In genomic region chr10:106468956-106469721, GRCm38 (mm10) we compare ENCODE assay signal across 8 mouse cellular contexts. TPM values are rescaled to one million over a fixed set of nuclear protein-coding genes. Genes with fewer than 3 reads are reported as not detected.
DNase-seq lines count a peak whose midpoint lies in the region; ATAC-seq and TF ChIP-seq lines count a peak whose summit lies in the region.

No protein-coding gene starts in this region.

- peak overlapping the region; percentile 53 for H3K4me3 ChIP-seq in lung, embryonic 16.5 days (ENCODE audit: low read length)
- H3K4me3 ChIP-seq in forebrain, postnatal 0 days (ENCODE audit: low read depth, low read length) = peak overlapping the region; percentile 60
- peak overlapping the region; percentile 54 for H3K4me3 ChIP-seq in hindbrain, embryonic 14.5 days (replicated peaks; ENCODE audit: low read length)
- peak overlapping the region; percentile 66 for H3K4me3 ChIP-seq in midbrain, embryonic 10.5 days

- H3K4me2 ChIP-seq in lung, embryonic 16.5 days (ENCODE audit: low read depth, low read length) = peak overlapping the region; percentile 73
- peak overlapping the region; percentile 47 for H3K4me2 ChIP-seq in forebrain, postnatal 0 days (ENCODE audit: low read depth)
- H3K4me2 ChIP-seq in hindbrain, embryonic 14.5 days (replicated peaks) = peak overlapping the region; percentile 85

- H3K9me3 ChIP-seq in lung, embryonic 16.5 days (ENCODE audit: control insufficient read depth, low read length) = no peaks in the 10 kb centered on the region
- no peaks in the 10 kb centered on the region for H3K9me3 ChIP-seq in forebrain, postnatal 0 days (ENCODE audit: low read length)
- no peaks in the 10 kb centered on the region for H3K9me3 ChIP-seq in hindbrain, embryonic 14.5 days (ENCODE audit: control insufficient read depth, low read length)
- H3K9me3 ChIP-seq in midbrain, embryonic 10.5 days (replicated peaks) = no peaks in the 10 kb centered on the region

- H3K36me3 ChIP-seq in lung, embryonic 16.5 days (ENCODE audit: control insufficient read depth, insufficient read depth, low read length) = no peaks in the 10 kb centered on the region
- H3K36me3 ChIP-seq in forebrain, postnatal 0 days (ENCODE audit: insufficient read depth) = no peaks in the 10 kb centered on the region
- no peaks in the 10 kb centered on the region for H3K36me3 ChIP-seq in hindbrain, embryonic 14.5 days (replicated peaks; ENCODE audit: control insufficient read depth, insufficient read depth)
- no peaks in the 10 kb centered on the region for H3K36me3 ChIP-seq in midbrain, embryonic 10.5 days

- H3K27ac ChIP-seq in lung, embryonic 16.5 days (ENCODE audit: low read length) = no peak overlapping the region
- H3K27ac ChIP-seq in forebrain, postnatal 0 days (ENCODE audit: low read depth, low read length) = peak overlapping the region; percentile 89
- peak overlapping the region; percentile 91 for H3K27ac ChIP-seq in hindbrain, embryonic 14.5 days
- peak overlapping the region; percentile 70 for H3K27ac ChIP-seq in midbrain, embryonic 10.5 days (replicated peaks)

- DNase-seq in lung, adult 18-20 months = no peak
- DNase-seq in forebrain, postnatal 0 days = peak; percentile 92
- DNase-seq in hindbrain, embryonic 14.5 days (ENCODE audit: low spot score) = peak; percentile 72
- peak; percentile 73 to 79 for DNase-seq in layer of hippocampus, postnatal 14 days (ENCODE audit: low spot score in 2 of 2)
- DNase-seq in midbrain, embryonic 10.5 days (ENCODE audit: low spot score) = peak; percentile 38

- peak; percentile 38; the same call in 1 of the 2 replicates for ATAC-seq in lung, embryonic 16.5 days (ENCODE audit: low read depth)
- peak; percentile 92 for ATAC-seq in forebrain, postnatal 0 days
- ATAC-seq in hindbrain, embryonic 14.5 days (ENCODE audit: low FRiP score) = peak; percentile 94
- no peak for ATAC-seq in erythroid progenitor cell, adult 5-6 weeks (replicated peaks; ENCODE audit: low FRiP score, poor library complexity, severe bottlenecking)
- no peak for ATAC-seq in erythroblast, adult 5-6 weeks (replicated peaks; ENCODE audit: low FRiP score, poor library complexity, severe bottlenecking)

- TF ChIP-seq CTCF in forebrain, postnatal 0 days (IDR thresholded peaks at IDR 0.05; ENCODE audit: low read depth) = no peak

- 4% methylated on average over 19 of the region's 19 CpGs for WGBS in lung, embryonic 16.5 days
- WGBS in forebrain, postnatal 0 days = 2% methylated on average over 19 of the region's 19 CpGs
- 3% methylated on average over 17 of the region's 19 CpGs for WGBS in hindbrain, embryonic 14.5 days
- WGBS in midbrain, embryonic 10.5 days = 3% methylated on average over 19 of the region's 19 CpGs

- peaks cover 5% of the 10 kb centered on the region; the same call in 1 of the 2 replicates for H3K27me3 ChIP-seq in lung, embryonic 16.5 days (ENCODE audit: control insufficient read depth, insufficient read depth, low read depth, low read length)
- no peaks in the 10 kb centered on the region for H3K27me3 ChIP-seq in forebrain, postnatal 0 days (ENCODE audit: insufficient read depth, low read length)
- no peaks in the 10 kb centered on the region for H3K27me3 ChIP-seq in hindbrain, embryonic 14.5 days (ENCODE audit: control insufficient read depth, insufficient read depth, low read length)
- H3K27me3 ChIP-seq in midbrain, embryonic 10.5 days (ENCODE audit: low read depth, poor library complexity, severe bottlenecking) = peaks cover 40% of the 10 kb centered on the region

- H3K9ac ChIP-seq in lung, embryonic 16.5 days (ENCODE audit: low read length) = no peak overlapping the region
- peak overlapping the region; percentile 67 for H3K9ac ChIP-seq in forebrain, postnatal 0 days
- H3K9ac ChIP-seq in hindbrain, embryonic 14.5 days = peak overlapping the region; percentile 78

- peaks cover 10% of the 10 kb centered on the region; the same call in 1 of the 2 replicates for H3K4me1 ChIP-seq in lung, embryonic 16.5 days (replicated peaks; ENCODE audit: control insufficient read depth, insufficient read depth, low read length)
- H3K4me1 ChIP-seq in forebrain, postnatal 0 days (ENCODE audit: insufficient read depth) = no peaks in the 10 kb centered on the region
- peaks cover 11% of the 10 kb centered on the region for H3K4me1 ChIP-seq in hindbrain, embryonic 14.5 days (replicated peaks; ENCODE audit: control insufficient read depth, insufficient read depth, low read length)
- H3K4me1 ChIP-seq in midbrain, embryonic 10.5 days = peaks cover 17% of the 10 kb centered on the region

RNA-seq across cellular contexts. Expression of gene Ppfia2, which starts 1.0 kb away (rescaled TPM):
- polyA plus RNA-seq in lung, embryonic 16.5 days (2015; fragmentation: Nextera tagmentation; extraction: Ambion mirVana) = 0.35 and 0.52 TPM in 2 replicates
- total RNA-seq in forebrain, postnatal 0 days (2014; rRNA removed) = 62.4 and 72.7 TPM in 2 replicates
- 21.9 and 29.5 TPM in 2 replicates for polyA plus RNA-seq in forebrain, postnatal 0 days (2015; fragmentation: Nextera tagmentation; extraction: Ambion mirVana)
- polyA plus RNA-seq in hindbrain, embryonic 14.5 days (2014; fragmentation: Nextera tagmentation; extraction: Ambion mirVana) = 35.8 and 40.6 TPM in 2 replicates
- 100 to 1,000 TPM; 117 to 125 TPM for total RNA-seq in layer of hippocampus, postnatal 14 days (2021)
- 1.3 and 3.8 TPM in 2 replicates for polyA plus RNA-seq in midbrain, embryonic 10.5 days (2016; fragmentation: Nextera tagmentation; extraction: Ambion mirVana)
- 0.36 TPM in 1 of 2 replicates, not detected in the other for total RNA-seq in erythroid progenitor cell, adult 5-6 weeks (2015; ENCODE audit: low replicate concordance)
- total RNA-seq in erythroid progenitor cell, adult 5-6 weeks (2017; ENCODE audit: low replicate concordance) = not detected in 2 replicates
- not detected in 2 replicates for total RNA-seq in erythroblast, adult 5-6 weeks (2015; ENCODE audit: low replicate concordance)
- total RNA-seq in erythroblast, adult 5-6 weeks (2017; ENCODE audit: low replicate concordance) = 0.84 TPM in 1 of 2 replicates, not detected in the other

Comparison
In these comparisons a context has a peak if more than half of its experiments do, and no peak if none do; other contexts are left out.
1. ATAC-seq: peak in lung, embryonic 16.5 days (single experiment), forebrain, postnatal 0 days (single experiment) and hindbrain, embryonic 14.5 days (single experiment); none in erythroid progenitor cell, adult 5-6 weeks (single experiment) and erythroblast, adult 5-6 weeks (single experiment).
2. DNase-seq: peak in forebrain, postnatal 0 days (single experiment), hindbrain, embryonic 14.5 days (single experiment), layer of hippocampus, postnatal 14 days (2 of 2) and midbrain, embryonic 10.5 days (single experiment); none in lung, adult 18-20 months (0 of 2).
3. RNA of gene Ppfia2, which starts 1.0 kb away (total RNA-seq): 117 to 125 TPM in layer of hippocampus, postnatal 14 days and 62.4 to 72.7 TPM in forebrain, postnatal 0 days; 0.36 TPM in erythroid progenitor cell, adult 5-6 weeks and 0.84 TPM in erythroblast, adult 5-6 weeks; every median in the first group is over 10 times any median in the second.
4. Peak in every context shown above with its lines, with median percentiles within 50 percentile points of each other: H3K4me2 ChIP-seq and H3K4me3 ChIP-seq.